10 mouse cellular contexts compared by ENCODE assay signal in the genomic region with DNA sequence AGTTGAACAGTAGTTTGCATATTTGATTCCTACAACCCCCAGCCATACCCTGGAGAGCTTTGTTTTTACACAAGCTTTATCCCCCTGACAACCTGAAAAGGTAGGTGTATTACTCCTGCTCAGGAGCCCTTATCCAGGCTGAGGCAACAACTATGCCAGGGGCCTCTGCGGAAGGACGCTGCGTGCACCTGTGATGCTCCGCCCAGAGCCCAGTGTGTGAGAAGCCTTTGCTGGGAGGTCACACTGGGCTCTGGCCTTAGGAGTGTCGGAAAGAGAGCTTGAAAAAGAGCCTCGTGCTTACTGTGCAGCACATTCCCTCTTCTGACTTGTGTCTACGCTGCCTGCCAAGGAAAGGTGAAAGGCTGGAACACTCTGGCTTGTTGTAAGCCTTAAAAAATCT. TPM values are rescaled to one million over a fixed set of nuclear protein-coding genes. Genes with fewer than 3 reads are reported as not detected.
DNase-seq lines count a peak whose midpoint lies in the region; ATAC-seq lines count a peak whose summit lies in the region.
"Had no signal": no experiment of that assay in that cellular context is flagged by ENCODE, and none has a peak within 500 bp of the region (broad histone marks: within the 10 kb centered on the region; RNA-seq: fewer than 3 reads in every experiment).

No protein-coding gene starts in this region.

- H3K27me3 ChIP-seq in heart, embryonic 13.5 days (replicated peaks), result no peaks in the 10 kb centered on the region
- H3K27me3 ChIP-seq in intestine, embryonic 15.5 days (replicated peaks), result no peaks in the 10 kb centered on the region
- H3K27me3 ChIP-seq: neural tube, embryonic 13.5 days had no signal

- 0 out of 2 replicates have a peak overlapping the region, but pooled peaks have one; percentile 20 for H3K9ac ChIP-seq in heart, embryonic 13.5 days
- H3K9ac ChIP-seq in intestine, embryonic 15.5 days, result no peak overlapping the region
- H3K9ac ChIP-seq: neural tube, embryonic 13.5 days had no signal

- WGBS in heart, embryonic 13.5 days, result 53% methylated on average over 7 of the region's 7 CpGs
- WGBS in intestine, embryonic 15.5 days, result 44% methylated on average over 7 of the region's 7 CpGs

- peak overlapping the region; percentile 37; the same call in 1 of the 2 replicates for H3K27ac ChIP-seq in heart, embryonic 13.5 days (replicated peaks)
- no peak overlapping the region for H3K27ac ChIP-seq in intestine, embryonic 15.5 days
- H3K27ac ChIP-seq: neural tube, embryonic 13.5 days had no signal

- H3K4me3 ChIP-seq in heart, embryonic 13.5 days, result no peak overlapping the region
- H3K4me3 ChIP-seq in intestine, embryonic 15.5 days (replicated peaks), result no peak overlapping the region
- H3K4me3 ChIP-seq: neural tube, embryonic 13.5 days had no signal

- ATAC-seq in heart, embryonic 13.5 days (ENCODE audit: extremely low read depth, insufficient number of reproducible peaks, low FRiP score, low TSS enrichment), result peak; percentile 58; the same call in 1 of the 2 replicates
- ATAC-seq in intestine, embryonic 15.5 days, result peak; percentile 81
- no peak for ATAC-seq in erythroid progenitor cell, adult 5-6 weeks (replicated peaks; ENCODE audit: low FRiP score, poor library complexity, severe bottlenecking)

- H3K4me1 ChIP-seq in heart, embryonic 13.5 days, result peaks cover 45% of the 10 kb centered on the region
- no peaks in the 10 kb centered on the region for H3K4me1 ChIP-seq in intestine, embryonic 15.5 days (replicated peaks)

- H3K36me3 ChIP-seq in heart, embryonic 13.5 days, result no peaks in the 10 kb centered on the region
- H3K36me3 ChIP-seq in intestine, embryonic 15.5 days, result no peaks in the 10 kb centered on the region
- H3K36me3 ChIP-seq: neural tube, embryonic 13.5 days had no signal

- H3K9me3 ChIP-seq in heart, embryonic 13.5 days, result no peaks in the 10 kb centered on the region
- no peaks in the 10 kb centered on the region for H3K9me3 ChIP-seq in intestine, embryonic 15.5 days
- H3K9me3 ChIP-seq: neural tube, embryonic 13.5 days had no signal

- intact Hi-C loops in heart, postnatal 10 days (cut with DNase I), result no loop called here

- DNase-seq in heart, postnatal 10 days, result no peak
- peak; percentile 66 for DNase-seq in ZHBTc4 (ENCODE audit: low read depth, low spot score)
- DNase-seq in lung, postnatal 36 days, result peak; percentile 45
- no peak for DNase-seq in gastrocnemius, postnatal 4 days (ENCODE audit: low spot score in 2 of 2)
- DNase-seq: kidney, postnatal 10 days; right cerebral cortex, postnatal 4 days had no signal

- 0 out of 2 replicates have a peak overlapping the region, but pooled peaks have one; percentile 10 for H3K4me2 ChIP-seq in heart, embryonic 13.5 days
- no peak overlapping the region for H3K4me2 ChIP-seq in intestine, embryonic 15.5 days (replicated peaks)
- H3K4me2 ChIP-seq: neural tube, embryonic 13.5 days had no signal

RNA-seq across cellular contexts. Expression of gene Cnst, which starts 6.6 kb away (rescaled TPM):
- 16.0 and 16.6 TPM in 2 replicates for polyA plus RNA-seq in heart, embryonic 13.5 days (2015; fragmentation: Nextera tagmentation; extraction: Ambion mirVana)
- 10 to 100 TPM; 38.6 to 44.9 TPM for total RNA-seq in heart, postnatal 10 days (2021)
- polyA plus RNA-seq in intestine, embryonic 15.5 days (2015; fragmentation: Nextera tagmentation; extraction: Ambion mirVana), result 11.0 and 11.8 TPM in 2 replicates
- total RNA-seq in erythroid progenitor cell, adult 5-6 weeks (2015; ENCODE audit: low replicate concordance), result 33.2 and 37.3 TPM in 2 replicates
- total RNA-seq in erythroid progenitor cell, adult 5-6 weeks (2017; ENCODE audit: low replicate concordance), result 37.8 and 44.5 TPM in 2 replicates
- total RNA-seq in gastrocnemius, postnatal 4 days (2021), result 10 to 100 TPM; 33.5 to 36.4 TPM

RNA-seq across cellular contexts. Expression of gene Tfb2m, which starts 6.7 kb away (rescaled TPM):
- 20.2 and 24.8 TPM in 2 replicates for polyA plus RNA-seq in heart, embryonic 13.5 days (2015; fragmentation: Nextera tagmentation; extraction: Ambion mirVana)
- 10 to 100 TPM; 32.5 to 37.9 TPM for total RNA-seq in heart, postnatal 10 days (2021)
- 28.8 and 36.1 TPM in 2 replicates for polyA plus RNA-seq in intestine, embryonic 15.5 days (2015; fragmentation: Nextera tagmentation; extraction: Ambion mirVana)
- 9.2 and 31.4 TPM in 2 replicates for total RNA-seq in erythroid progenitor cell, adult 5-6 weeks (2015; ENCODE audit: low replicate concordance)
- 7.9 and 13.0 TPM in 2 replicates for total RNA-seq in erythroid progenitor cell, adult 5-6 weeks (2017; ENCODE audit: low replicate concordance)
- total RNA-seq in gastrocnemius, postnatal 4 days (2021), result 10 to 100 TPM; 16.1 to 19.5 TPM

RNA-seq across cellular contexts. Expression of gene Smyd3, which starts 34.9 kb away (rescaled TPM):
- polyA plus RNA-seq in heart, embryonic 13.5 days (2015; fragmentation: Nextera tagmentation; extraction: Ambion mirVana), result 9.6 and 9.7 TPM in 2 replicates
- total RNA-seq in heart, postnatal 10 days (2021), result 1 to 10 TPM; 5.8 to 6.7 TPM
- 15.3 and 18.1 TPM in 2 replicates for polyA plus RNA-seq in intestine, embryonic 15.5 days (2015; fragmentation: Nextera tagmentation; extraction: Ambion mirVana)
- 0.42 and 0.72 TPM in 2 replicates for total RNA-seq in erythroid progenitor cell, adult 5-6 weeks (2015; ENCODE audit: low replicate concordance)
- 2.7 and 7.8 TPM in 2 replicates for total RNA-seq in erythroid progenitor cell, adult 5-6 weeks (2017; ENCODE audit: low replicate concordance)
- 1 to 10 TPM; 7.8 TPM for total RNA-seq in gastrocnemius, postnatal 4 days (2021)

Comparison
In these comparisons a context has a peak if more than half of its experiments do, and no peak if none do; other contexts are left out.
1. DNase-seq: peak in ZHBTc4 (single experiment) and lung, postnatal 36 days (single experiment); none in heart, postnatal 10 days (0 of 2) and gastrocnemius, postnatal 4 days (0 of 2).